Mouse (Mus musculus): ENCODE measurements at regions not wholly inside any gene's neighbourhood (a gene's known extent, or its start where the extent isn't known, plus 50 kb on each side); places are given as distances from the start of the nearest gene placed in this dataset.
A peak's percentile ranks its signal among the peaks of the same experiment; 100 is the strongest.

GRCm38 (mm10) chr17:3962176-3962575 lies 266.1 kb upstream of the Nox3 start:
- peak in 1 of 2 experiments; percentile 5 for DNase-seq (ENCODE audit: low spot score in 2 of 2)

GRCm38 (mm10) chr17:3946540-3946939 lies 250.5 kb upstream of the Nox3 start:
- DNase-seq (ENCODE audit: low spot score in 2 of 2), result no peak
- intact Hi-C loops (cut with DNase I), result no loop called here

More at GRCm38 (mm10) chr17:3962176-3962575, 266.1 kb upstream of the Nox3 start:
- intact Hi-C loops (cut with DNase I), result no loop called here

- DNase-seq (ENCODE audit: low spot score in 2 of 2), result peak in 1 of 2 experiments; percentile 7
Measured at GRCm38 (mm10) chr17:3936361-3936760, 240.3 kb upstream of the Nox3 start.

GRCm38 (mm10) chr17:3933208-3933607 lies 237.1 kb upstream of the Nox3 start:
- DNase-seq (ENCODE audit: low spot score in 2 of 2), result no peak
- intact Hi-C loops (cut with DNase I), result no loop called here

More at GRCm38 (mm10) chr17:3936361-3936760, 240.3 kb upstream of the Nox3 start:
- intact Hi-C loops (cut with DNase I), result no loop called here

- intact Hi-C loops (cut with DNase I), result no loop called here
- DNase-seq (ENCODE audit: low spot score in 2 of 2), result no peak
Measured at GRCm38 (mm10) chr17:3932071-3932470, 236.0 kb upstream of the Nox3 start.

- DNase-seq (ENCODE audit: low spot score in 2 of 2), result peak in 1 of 2 experiments; percentile 23
Measured at GRCm38 (mm10) chr17:3927106-3927505, 231.0 kb upstream of the Nox3 start.

GRCm38 (mm10) chr17:3920282-3920681 lies 224.2 kb upstream of the Nox3 start:
- DNase-seq (ENCODE audit: low spot score in 2 of 2), result no peak
- intact Hi-C loops (cut with DNase I), result no loop called here

More at GRCm38 (mm10) chr17:3927106-3927505, 231.0 kb upstream of the Nox3 start:
- intact Hi-C loops (cut with DNase I), result no loop called here

GRCm38 (mm10) chr17:3892826-3893225 lies 196.8 kb upstream of the Nox3 start:
- intact Hi-C loops (cut with DNase I), result no loop called here

GRCm38 (mm10) chr17:3883146-3883545 lies 187.1 kb upstream of the Nox3 start:
- DNase-seq (ENCODE audit: low spot score in 2 of 2), result no peak
- intact Hi-C loops (cut with DNase I), result no loop called here

More at GRCm38 (mm10) chr17:3892826-3893225, 196.8 kb upstream of the Nox3 start:
- peak; percentile 33 to 67 for DNase-seq (ENCODE audit: low spot score in 2 of 2)

GRCm38 (mm10) chr17:3879075-3879474 lies 183.0 kb upstream of the Nox3 start:
- intact Hi-C loops (cut with DNase I), result no loop called here
- no peak for DNase-seq (ENCODE audit: low spot score in 2 of 2)

GRCm38 (mm10) chr17:3869459-3870194 lies 173.6 kb upstream of the Nox3 start:
- no peak for DNase-seq (ENCODE audit: low spot score in 2 of 2)
- intact Hi-C loops (cut with DNase I), result no loop called here

- no peak for DNase-seq (ENCODE audit: low spot score in 2 of 2)
- intact Hi-C loops (cut with DNase I), result no loop called here
Measured at GRCm38 (mm10) chr17:3862384-3862783, 166.3 kb upstream of the Nox3 start.

GRCm38 (mm10) chr17:3836386-3836785 lies 140.3 kb upstream of the Nox3 start:
- intact Hi-C loops (cut with DNase I), result no loop called here
- no peak for DNase-seq (ENCODE audit: low spot score in 2 of 2)

- intact Hi-C loops (cut with DNase I), result no loop called here
- DNase-seq (ENCODE audit: low spot score in 2 of 2), result no peak
Measured at GRCm38 (mm10) chr17:3811187-3811586, 115.1 kb upstream of the Nox3 start.

GRCm38 (mm10) chr17:3803507-3803906 lies 107.4 kb upstream of the Nox3 start:
- DNase-seq (ENCODE audit: low spot score in 2 of 2), result no peak
- intact Hi-C loops (cut with DNase I), result no loop called here

GRCm38 (mm10) chr17:3792597-3792996 lies 96.5 kb upstream of the Nox3 start:
- peak in 1 of 2 experiments; percentile 53 for DNase-seq (ENCODE audit: low spot score in 2 of 2)
- intact Hi-C loops (cut with DNase I), result loop anchor here (1.0 to 10.0 kb wide), 2 partner anchors 221 to 338 kb away; no protein-coding TSS in a partner anchor

GRCm38 (mm10) chr17:3782156-3782555 lies 86.1 kb upstream of the Nox3 start:
- intact Hi-C loops (cut with DNase I), result no loop called here
- no peak for DNase-seq (ENCODE audit: low spot score in 2 of 2)

- no peak for DNase-seq (ENCODE audit: low spot score in 2 of 2)
- intact Hi-C loops (cut with DNase I), result no loop called here
Measured at GRCm38 (mm10) chr17:3777691-3778090, 81.6 kb upstream of the Nox3 start.

GRCm38 (mm10) chr17:3747808-3748335 lies 51.8 kb upstream of the Nox3 start:
- peak in 1 of 2 experiments; percentile 3 for DNase-seq (ENCODE audit: low spot score in 2 of 2)
- intact Hi-C loops (cut with DNase I), result no loop called here

Measured in left cerebral cortex, postnatal 25 days (tissue).